Mouse (Mus musculus) lung, postnatal 10 days (tissue): ENCODE measurements at regions not wholly inside any gene's neighbourhood (a gene's known extent, or its start where the extent isn't known, plus 50 kb on each side); places are given as distances from the start of the nearest gene placed in this dataset.

Experiments used
- DNase-seq: peaks from one replicate; pipeline ENCODE4 v3.0.0; 2021

DNA sequence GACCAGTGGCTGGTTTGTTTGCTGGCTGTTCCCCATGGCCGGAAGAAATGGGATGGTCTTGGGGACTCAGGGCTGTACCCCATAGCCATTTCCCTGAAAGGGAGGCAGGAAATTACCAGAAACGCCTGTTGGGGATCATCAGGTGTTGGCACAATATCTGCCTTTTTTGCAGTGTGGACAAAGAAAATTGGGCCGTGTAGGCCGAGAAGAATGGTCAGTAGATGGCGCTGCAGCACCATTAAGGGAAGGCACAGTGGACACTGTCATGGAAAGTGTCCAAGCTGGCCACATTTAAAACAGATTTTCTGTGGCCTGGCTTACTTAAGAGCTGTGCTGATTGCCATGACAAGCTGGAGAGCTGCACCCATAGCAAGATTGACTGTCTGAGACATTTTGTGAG is 358.1 kb downstream of the Slxl1 start:
- DNase-seq, result peak; percentile 5
